In genomic region chr16:63277556-63277955, GRCm38 (mm10) we compare ENCODE assay signal across 20 mouse cellular contexts.
DNase-seq lines count a peak whose midpoint lies in the region; ATAC-seq lines count a peak whose summit lies in the region.
"Had no signal": no experiment of that assay in that cellular context is flagged by ENCODE, and none has a peak within 500 bp of the region (broad histone marks: within the 10 kb centered on the region; RNA-seq: fewer than 3 reads in every experiment).

No protein-coding gene starts in this region.

- DNase-seq in adrenal gland, adult (ENCODE audit: inconsistent age in 2 of 2, low spot score in 1 of 2), result peak; percentile 59 to 71
- no peak for DNase-seq in adrenal gland, adult 18-20 months (ENCODE audit: low spot score in 2 of 2)
- DNase-seq in adrenal gland, postnatal 10 days, result peak; percentile 10
- DNase-seq in adrenal gland, postnatal 36 days, result peak; percentile 33 to 52
- peak; percentile 1 for DNase-seq in telencephalon, adult 2 months (ENCODE audit: low read depth, low spot score)
- DNase-seq in layer of hippocampus, postnatal 14 days (ENCODE audit: low spot score in 2 of 2), result no peak
- DNase-seq in midbrain, embryonic 14.5 days, result no peak
- no peak for DNase-seq in thymus, postnatal 14 days
- DNase-seq: cerebellum, adult 8-10 months; gastrocnemius, adult 2 months; gastrocnemius, postnatal 14 days had no signal

- H3K4me2 ChIP-seq in midbrain, embryonic 14.5 days (ENCODE audit: low read length), result no peak overlapping the region
- H3K4me2 ChIP-seq: embryonic facial prominence, embryonic 13.5 days; forebrain, embryonic 12.5 days; forebrain, embryonic 15.5 days; heart, embryonic 11.5 days; hindbrain, embryonic 12.5 days; hindbrain, embryonic 15.5 days had no signal

- H3K9ac ChIP-seq in midbrain, embryonic 14.5 days (replicated peaks; ENCODE audit: low read length), result no peak overlapping the region
- H3K9ac ChIP-seq: embryonic facial prominence, embryonic 13.5 days; forebrain, embryonic 12.5 days; forebrain, embryonic 15.5 days; hindbrain, embryonic 12.5 days; hindbrain, embryonic 15.5 days had no signal

- H3K36me3 ChIP-seq in midbrain, embryonic 14.5 days (ENCODE audit: control insufficient read depth, insufficient read depth, low read length), result no peaks in the 10 kb centered on the region
- H3K36me3 ChIP-seq: embryonic facial prominence, embryonic 10.5 days; embryonic facial prominence, embryonic 13.5 days; forebrain, embryonic 12.5 days; forebrain, embryonic 15.5 days; hindbrain, embryonic 12.5 days; hindbrain, embryonic 15.5 days had no signal

- no peak for ATAC-seq in midbrain, embryonic 14.5 days (ENCODE audit: low FRiP score, low TSS enrichment)
- ATAC-seq: Patski had no signal

- H3K4me3 ChIP-seq in midbrain, embryonic 14.5 days (replicated peaks; ENCODE audit: low read depth, low read length), result no peak overlapping the region
- H3K4me3 ChIP-seq: embryonic facial prominence, embryonic 10.5 days; embryonic facial prominence, embryonic 13.5 days; erythroblast, embryonic 14.5 days; forebrain, embryonic 12.5 days; forebrain, embryonic 15.5 days; gastrocnemius, adult 2 months; hindbrain, embryonic 12.5 days; hindbrain, embryonic 15.5 days had no signal

- H3K9me3 ChIP-seq in midbrain, embryonic 14.5 days (ENCODE audit: control insufficient read depth, low read length), result no peaks in the 10 kb centered on the region
- H3K9me3 ChIP-seq: embryonic facial prominence, embryonic 10.5 days; embryonic facial prominence, embryonic 13.5 days; forebrain, embryonic 12.5 days; forebrain, embryonic 15.5 days; hindbrain, embryonic 12.5 days; hindbrain, embryonic 15.5 days had no signal

- H3K27ac ChIP-seq in midbrain, embryonic 14.5 days (replicated peaks; ENCODE audit: low read depth, low read length), result no peak overlapping the region
- H3K27ac ChIP-seq: embryonic facial prominence, embryonic 10.5 days; embryonic facial prominence, embryonic 13.5 days; forebrain, embryonic 12.5 days; forebrain, embryonic 15.5 days; gastrocnemius, adult 2 months; hindbrain, embryonic 12.5 days; hindbrain, embryonic 15.5 days had no signal

- no peaks in the 10 kb centered on the region for H3K4me1 ChIP-seq in midbrain, embryonic 14.5 days (ENCODE audit: control insufficient read depth, insufficient read depth, low read length)
- H3K4me1 ChIP-seq: hindbrain, embryonic 15.5 days had no signal

- WGBS in midbrain, embryonic 14.5 days, result 50% methylated on average over 1 of the region's 1 CpGs

- no peaks in the 10 kb centered on the region for H3K27me3 ChIP-seq in midbrain, embryonic 14.5 days (ENCODE audit: control insufficient read depth, insufficient read depth, low read length)
- H3K27me3 ChIP-seq: embryonic facial prominence, embryonic 13.5 days; forebrain, embryonic 12.5 days; forebrain, embryonic 15.5 days; hindbrain, embryonic 12.5 days; hindbrain, embryonic 15.5 days; Patski had no signal

Comparison
In these comparisons a context has a peak if more than half of its experiments do, and no peak if none do; other contexts are left out.
1. DNase-seq: peak in adrenal gland, adult (2 of 2), adrenal gland, postnatal 10 days (single experiment), adrenal gland, postnatal 36 days (2 of 2) and telencephalon, adult 2 months (single experiment); none in adrenal gland, adult 18-20 months (0 of 2), layer of hippocampus, postnatal 14 days (0 of 2), midbrain, embryonic 14.5 days (single experiment) and thymus, postnatal 14 days (single experiment).